Mouse (Mus musculus) spleen, adult 2 months (tissue): ENCODE data around the gene Olfr243. TPM values are rescaled to one million over a fixed set of nuclear protein-coding genes. Genes with fewer than 3 reads are reported as not detected.
"Not testable (repeated sequence)": the region's sequence is repeated elsewhere in the genome, so short reads cannot be mapped to it uniquely, and the experiment has no call there.

Source experiments
- DNase-seq, 2 experiments: peaks; one replicate each; pipeline versions ENCODE4 v3.0.0 to v3.0.0-alpha.2; 2012 to 2021; ENCODE audit warnings: low spot score in 2 of 2, low read depth in 1 of 2
- H3K27ac ChIP-seq: fragments of 200-500 bp; 2 replicates; pipeline ENCODE4 v1.5.1; 2012; ENCODE audit warnings: low read length, inconsistent platforms; ENCODE audit not compliant: insufficient read depth
- H3K27me3 ChIP-seq: fragments of 200-500 bp; 2 replicates; pipeline ENCODE4 v1.6.1; 2012; ENCODE audit warnings: mild to moderate bottlenecking, moderate library complexity, low read length, inconsistent platforms; ENCODE audit not compliant: control insufficient read depth, insufficient read depth
- H3K36me3 ChIP-seq: fragments of 200-500 bp; 2 replicates; pipeline ENCODE4 v1.6.1; 2012; ENCODE audit warnings: mild to moderate bottlenecking, low read length, inconsistent platforms; ENCODE audit not compliant: control insufficient read depth, insufficient read depth
- H3K4me1 ChIP-seq: fragments of 200-500 bp; 2 replicates; pipeline ENCODE4 v1.6.1; 2011; ENCODE audit warnings: inconsistent platforms; ENCODE audit not compliant: control insufficient read depth, insufficient read depth, insufficient read length
- H3K4me3 ChIP-seq: fragments of 200-500 bp; 2 replicates; pipeline ENCODE4 v1.5.1; 2011; ENCODE audit warnings: mild to moderate bottlenecking, inconsistent platforms; ENCODE audit not compliant: insufficient read depth, insufficient read length; ENCODE audit errors: extremely low read depth
- CTCF ChIP-seq: fragments of 200-500 bp; IDR thresholded peaks from 2 replicates; pipeline ENCODE4 v1.5.1; 2011; ENCODE audit warnings: mild to moderate bottlenecking, inconsistent platforms; ENCODE audit not compliant: insufficient read depth, insufficient read length, insufficient replicate concordance; ENCODE audit errors: extremely low read depth
- POLR2A ChIP-seq: fragments of 200-500 bp; IDR thresholded peaks from 2 replicates; pipeline ENCODE4 v1.6.1; 2011; ENCODE audit warnings: low read depth, low read length, inconsistent platforms
- WGBS: fragments of 180-500 bp; shearing (Covaris S2); methylation state at CpG from one replicate; pipeline ENCODE4 v1.1.7; 2018; 5-methylcytosine and 5-hydroxymethylcytosine counted together
- polyA plus RNA-seq: library from polyadenylated mRNA; depleted of rRNA; stranded (reverse); fragments of >200 nt; gene quantifications from 2 replicates; pipeline ENCODE4 v1.2.3, GENCODE M21; 2012; rRNA removed

Gene Olfr243
- not detected in 2 replicates for polyA plus RNA-seq

DNA sequence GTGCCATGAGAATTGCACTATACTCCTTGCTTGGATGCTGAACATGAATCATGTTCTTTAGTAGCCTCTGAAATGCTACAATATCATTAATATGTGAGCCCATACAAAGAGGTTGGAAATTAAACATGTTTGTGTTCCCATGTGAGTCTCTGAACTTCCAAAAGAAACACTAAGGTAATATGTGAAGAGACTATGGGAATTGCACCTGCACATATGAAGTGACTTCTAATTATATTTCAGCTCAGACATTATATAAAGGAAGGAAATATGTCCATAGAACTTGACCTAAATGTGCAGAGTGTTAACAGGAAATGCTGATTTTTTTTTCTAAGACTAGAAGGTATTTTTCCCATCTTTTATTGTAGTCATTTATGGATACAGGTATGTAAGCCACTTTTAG lies at the start of gene Olfr243:
Gene Olfr243, plus strand, starts transcription at position 301 of the 400 bp plus-strand sequence.
- TF ChIP-seq POLR2A (no peak), CTCF (no peak)
- Histone ChIP-seq H3K36me3 (no peaks in the 10 kb centered on the region), H3K4me1 (no peaks in the 10 kb centered on the region), H3K27me3 (no peaks in the 10 kb centered on the region), H3K27ac (no peak within 1 kb of the TSS), H3K4me3 (no peak within 1 kb of the TSS)
- DNase-seq, result no peak

DNA sequence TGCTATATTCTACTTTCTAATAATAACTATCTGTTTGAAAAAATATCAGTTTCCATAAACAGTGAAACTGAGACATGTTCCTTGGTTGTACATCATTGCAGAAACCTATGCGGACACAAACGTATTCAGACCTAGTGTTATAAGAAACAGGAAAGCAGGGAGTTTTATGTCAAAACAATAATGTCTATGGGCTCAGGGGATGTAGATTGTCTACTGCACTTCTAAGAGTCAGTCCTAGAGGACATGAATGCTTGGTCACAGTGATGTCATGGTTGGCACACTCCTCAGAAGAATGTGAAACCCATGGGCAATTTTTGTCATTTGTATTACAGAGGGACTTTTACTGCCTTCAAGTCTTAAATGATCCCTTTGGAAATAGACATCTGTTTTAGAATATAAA lies 43.4 kb upstream of the Olfr243 start, which contains the start of gene Olfr624:
Gene Olfr624, minus strand, starts transcription at position 101 of the 400 bp plus-strand sequence.
- H3K36me3 ChIP-seq, result no peaks in the 10 kb centered on the region
- no peak for DNase-seq
- TF ChIP-seq POLR2A (no peak), CTCF (no peak)
- WGBS, result 91% methylated on average over 2 of the region's 2 CpGs
- H3K4me1 ChIP-seq, result no peaks in the 10 kb centered on the region
- no peak within 1 kb of the TSS for H3K27ac ChIP-seq
- no peak within 1 kb of the TSS for H3K4me3 ChIP-seq
- H3K27me3 ChIP-seq, result no peaks in the 10 kb centered on the region

DNA sequence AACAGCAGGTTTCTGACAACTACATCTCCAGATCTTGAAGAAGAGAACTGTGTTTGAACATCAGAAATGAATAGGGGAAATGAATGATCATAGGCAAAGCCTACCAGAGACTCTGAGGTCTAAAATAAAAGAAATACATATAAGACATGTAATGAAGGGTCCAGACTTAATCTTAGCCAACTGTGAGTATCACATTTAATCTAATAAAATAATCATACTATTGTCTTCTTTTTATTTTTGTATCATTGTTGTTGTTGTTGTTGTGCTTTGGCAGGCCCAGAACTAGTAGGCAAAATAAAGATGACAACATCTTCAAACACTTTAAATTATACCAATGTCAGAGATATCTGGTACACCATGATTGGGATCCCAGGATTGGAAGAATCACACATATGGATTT lies 32.1 kb upstream of the Olfr243 start, which contains the start of gene Olfr625-ps1:
Gene Olfr625-ps1, plus strand, starts transcription at position 301 of the 400 bp plus-strand sequence.
- Histone ChIP-seq H3K4me1 (no peaks in the 10 kb centered on the region), H3K27me3 (no peaks in the 10 kb centered on the region), H3K4me3 (no peak within 1 kb of the TSS), H3K36me3 (no peaks in the 10 kb centered on the region), H3K27ac (no peak within 1 kb of the TSS)
- no peak for TF ChIP-seq CTCF
- TF ChIP-seq POLR2A, result no peak
- no peak for DNase-seq

DNA sequence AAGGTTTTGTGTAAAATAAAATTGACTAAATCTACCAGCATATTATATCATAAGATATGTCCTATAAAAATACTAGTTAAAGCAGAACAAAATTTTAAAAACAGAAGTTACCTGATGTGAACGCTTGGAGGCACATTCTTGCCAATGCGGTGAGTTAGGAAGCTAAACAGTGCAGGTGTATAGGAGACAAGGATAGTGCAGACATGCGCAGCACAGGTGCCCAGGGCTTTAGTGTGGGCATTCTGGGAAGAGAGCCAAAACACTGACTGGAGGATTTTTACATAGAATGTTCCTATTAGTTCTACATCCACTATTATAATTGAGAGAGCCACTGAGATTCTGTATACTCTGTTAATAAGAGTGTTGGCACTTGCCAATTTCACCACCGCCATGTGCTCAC lies 15.0 kb upstream of the Olfr243 start:
- 92% methylated on average over 4 of the region's 4 CpGs for WGBS

DNA sequence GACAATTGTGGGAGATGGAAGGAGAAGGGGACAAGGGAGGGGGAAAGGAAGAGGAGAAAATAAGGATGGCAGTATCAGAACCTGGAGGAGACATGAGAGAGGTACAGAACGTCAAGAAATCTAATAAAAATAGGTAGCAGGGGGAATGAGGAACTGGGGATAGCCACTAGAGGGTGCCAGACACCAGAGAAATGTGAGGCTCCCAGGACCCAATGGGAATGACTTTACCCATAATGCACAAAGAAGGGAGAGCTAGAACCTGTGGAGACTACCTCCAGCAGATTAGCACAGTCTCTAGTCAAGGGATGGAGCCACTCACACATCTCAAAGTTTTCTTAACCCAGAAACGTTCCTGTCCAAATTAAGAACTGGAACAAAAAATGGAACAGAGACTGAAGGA lies 2.4 kb upstream of the Olfr243 start:
- 35% methylated on average over 2 of the region's 2 CpGs for WGBS
- Histone ChIP-seq H3K4me3 (no peak overlapping the region), H3K27ac (no peak overlapping the region), H3K27me3 (no peaks in the 10 kb centered on the region), H3K4me1 (no peaks in the 10 kb centered on the region), H3K36me3 (no peaks in the 10 kb centered on the region)
- TF ChIP-seq POLR2A (no peak), CTCF (no peak)
- DNase-seq, result peak; percentile 2 to 7

More for the DNA sequence above, 15.0 kb upstream of the Olfr243 start:
- H3K4me1 ChIP-seq, result no peaks in the 10 kb centered on the region; the same call in 1 of the 2 replicates
- no peak overlapping the region for H3K4me3 ChIP-seq
- TF ChIP-seq CTCF (no peak), POLR2A (no peak)
- no peak overlapping the region for H3K27ac ChIP-seq
- H3K36me3 ChIP-seq, result no peaks in the 10 kb centered on the region
- H3K27me3 ChIP-seq, result no peaks in the 10 kb centered on the region
- no peak for DNase-seq

DNA sequence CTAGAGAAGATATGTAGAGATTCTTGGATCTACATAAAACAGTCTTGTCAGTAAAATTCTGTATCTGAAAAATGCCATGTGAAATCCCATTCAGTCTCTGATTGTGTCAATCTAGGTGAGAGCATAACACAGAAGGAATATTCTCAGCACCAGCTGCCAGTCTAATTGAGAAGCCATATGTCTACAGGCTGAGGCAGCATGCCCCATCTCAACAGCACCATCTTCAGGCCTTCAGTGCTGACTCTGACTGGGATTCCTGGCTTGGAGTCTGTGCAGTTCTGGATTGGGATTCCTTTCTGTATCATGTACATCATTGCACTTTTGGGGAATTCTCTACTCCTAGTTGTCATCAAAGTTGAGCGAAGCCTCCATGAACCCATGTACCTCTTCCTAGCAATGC lies 1.9 kb downstream of the Olfr243 start:
- H3K27me3 ChIP-seq, H3K27ac ChIP-seq, DNase-seq, H3K4me3 ChIP-seq, H3K4me1 ChIP-seq, H3K36me3 ChIP-seq: not testable (repeated sequence)
- WGBS, result 97% methylated on average over 1 of the region's 1 CpGs

DNA sequence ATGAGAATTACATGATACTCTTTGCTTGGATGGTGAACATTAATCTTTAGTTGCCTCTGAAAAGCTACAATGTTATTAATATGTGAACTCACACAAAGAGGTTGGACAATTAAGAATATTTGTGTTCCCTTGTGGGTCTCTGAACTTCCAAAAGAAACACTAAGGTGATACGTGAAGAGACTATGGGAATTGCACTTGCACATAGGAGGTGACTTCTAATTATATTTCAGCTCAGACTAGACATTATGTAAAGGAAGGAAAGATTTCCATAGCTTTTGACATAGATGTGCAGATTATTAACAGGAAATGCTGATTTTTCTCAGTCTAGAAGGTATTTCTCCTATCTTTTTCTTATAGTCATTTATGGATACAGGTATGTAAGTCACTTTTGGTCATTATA lies 15.6 kb downstream of the Olfr243 start, which contains the start of gene Olfr628:
Gene Olfr628, plus strand, starts transcription at position 301 of the 400 bp plus-strand sequence.
- no peak within 1 kb of the TSS for H3K4me3 ChIP-seq
- no peaks in the 10 kb centered on the region for H3K27me3 ChIP-seq
- 90% methylated on average over 1 of the region's 1 CpGs for WGBS
- no peaks in the 10 kb centered on the region for H3K4me1 ChIP-seq
- H3K27ac ChIP-seq, result no peak within 1 kb of the TSS
- DNase-seq, result no peak
- no peaks in the 10 kb centered on the region for H3K36me3 ChIP-seq
- no peak for TF ChIP-seq CTCF
- no peak for TF ChIP-seq POLR2A
